8 mouse cellular contexts compared by ENCODE assay signal in the genomic region with DNA sequence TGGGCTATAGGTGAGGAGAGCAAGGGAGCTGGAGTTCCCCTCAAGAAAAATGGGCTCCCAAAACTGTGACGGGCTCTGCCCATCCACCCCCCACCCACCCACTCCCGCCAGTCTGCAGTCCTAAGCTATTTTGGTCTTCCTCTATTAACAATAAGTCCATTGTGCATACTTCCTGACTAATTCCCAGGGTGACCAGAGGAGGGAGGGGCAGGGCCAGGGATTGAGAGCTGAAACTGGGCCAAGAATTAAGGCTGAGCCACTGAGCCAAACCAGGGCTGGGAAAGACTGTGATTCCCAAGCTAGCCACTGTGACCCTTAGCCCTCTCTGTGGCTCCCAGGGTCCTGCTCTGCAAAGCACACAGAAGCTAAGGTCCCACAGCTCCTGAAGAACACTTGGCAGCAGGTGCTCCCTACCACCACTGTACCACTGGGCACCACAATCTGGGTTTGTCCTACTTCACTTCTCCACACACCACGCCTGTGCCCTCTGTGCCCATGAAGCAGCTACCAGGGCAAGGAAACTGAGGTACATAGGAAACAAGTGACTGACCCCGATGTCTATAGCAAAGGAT.
DNase-seq lines count a peak whose midpoint lies in the region; ATAC-seq and TF ChIP-seq lines count a peak whose summit lies in the region.

No protein-coding gene starts in this region.

- 70% methylated on average over 4 of the region's 4 CpGs for WGBS in midbrain, embryonic 10.5 days
- WGBS in midbrain, embryonic 11.5 days = 59% methylated on average over 4 of the region's 4 CpGs
- WGBS in heart, embryonic 12.5 days = 57% methylated on average over 4 of the region's 4 CpGs
- WGBS in kidney, postnatal 0 days = 67% methylated on average over 4 of the region's 4 CpGs
- 51% methylated on average over 4 of the region's 4 CpGs for WGBS in small intestine, adult 2 months

- peak overlapping the region; percentile 10; the same call in 1 of the 2 replicates for H3K27ac ChIP-seq in midbrain, embryonic 10.5 days (replicated peaks)
- H3K27ac ChIP-seq in midbrain, embryonic 11.5 days (ENCODE audit: low read depth, low read length) = no peak overlapping the region
- H3K27ac ChIP-seq in heart, embryonic 12.5 days (ENCODE audit: poor library complexity, severe bottlenecking) = no peak overlapping the region; the same call in 1 of the 2 replicates
- H3K27ac ChIP-seq in kidney, postnatal 0 days = 0 out of 2 replicates have a peak overlapping the region, but pooled peaks have one; percentile 36
- 0 out of 2 replicates have a peak overlapping the region, but pooled peaks have one; percentile 8 for H3K27ac ChIP-seq in small intestine, adult 2 months (ENCODE audit: insufficient read depth, low read depth, low read length)

- no peak overlapping the region for H3K4me3 ChIP-seq in midbrain, embryonic 10.5 days
- H3K4me3 ChIP-seq in midbrain, embryonic 11.5 days (ENCODE audit: low read depth, low read length) = no peak overlapping the region
- no peak overlapping the region for H3K4me3 ChIP-seq in heart, embryonic 12.5 days
- H3K4me3 ChIP-seq in kidney, postnatal 0 days (replicated peaks; ENCODE audit: low read depth, low read length) = no peak overlapping the region
- H3K4me3 ChIP-seq in small intestine, adult 2 months (ENCODE audit: low read depth, low read length) = no peak overlapping the region

- peaks cover 10% of the 10 kb centered on the region for H3K4me1 ChIP-seq in midbrain, embryonic 10.5 days
- peaks cover 2% of the 10 kb centered on the region; the same call in 1 of the 2 replicates for H3K4me1 ChIP-seq in midbrain, embryonic 11.5 days (ENCODE audit: control insufficient read depth, insufficient read depth, low read length)
- H3K4me1 ChIP-seq in heart, embryonic 12.5 days (replicated peaks) = peaks cover 22% of the 10 kb centered on the region
- H3K4me1 ChIP-seq in kidney, postnatal 0 days (replicated peaks; ENCODE audit: insufficient read depth, low read length) = 0 out of 2 replicates have a peak, but pooled peaks cover 4% of the 10 kb centered on the region
- H3K4me1 ChIP-seq in small intestine, adult 2 months (ENCODE audit: control insufficient read depth, insufficient read depth, insufficient read length, low read length) = peaks cover 3% of the 10 kb centered on the region

- ATAC-seq in midbrain, embryonic 11.5 days (ENCODE audit: low FRiP score) = no peak
- peak; percentile 56 for ATAC-seq in heart, embryonic 12.5 days (ENCODE audit: insufficient number of reproducible peaks, low FRiP score)
- peak; percentile 29; the same call in 1 of the 2 replicates for ATAC-seq in kidney, postnatal 0 days (replicated peaks; ENCODE audit: low FRiP score, low read depth)

- H3K9me3 ChIP-seq in midbrain, embryonic 10.5 days (replicated peaks) = no peaks in the 10 kb centered on the region
- H3K9me3 ChIP-seq in midbrain, embryonic 11.5 days (ENCODE audit: control insufficient read depth, low read length) = no peaks in the 10 kb centered on the region
- H3K9me3 ChIP-seq in heart, embryonic 12.5 days (replicated peaks) = no peaks in the 10 kb centered on the region
- no peaks in the 10 kb centered on the region for H3K9me3 ChIP-seq in kidney, postnatal 0 days (replicated peaks; ENCODE audit: low read length)

- no peak for TF ChIP-seq POLR2A in small intestine, adult 2 months (IDR thresholded peaks at IDR 0.05; ENCODE audit: low read depth, low read length)

- H3K4me2 ChIP-seq in midbrain, embryonic 11.5 days = no peak overlapping the region
- H3K4me2 ChIP-seq in heart, embryonic 12.5 days = no peak overlapping the region
- no peak overlapping the region for H3K4me2 ChIP-seq in kidney, postnatal 0 days (ENCODE audit: low read length)

- no peaks in the 10 kb centered on the region for H3K36me3 ChIP-seq in midbrain, embryonic 10.5 days
- H3K36me3 ChIP-seq in midbrain, embryonic 11.5 days (ENCODE audit: control insufficient read depth, insufficient read depth, low read length) = no peaks in the 10 kb centered on the region
- no peaks in the 10 kb centered on the region for H3K36me3 ChIP-seq in heart, embryonic 12.5 days
- H3K36me3 ChIP-seq in kidney, postnatal 0 days (ENCODE audit: insufficient read depth, low read length) = no peaks in the 10 kb centered on the region
- no peaks in the 10 kb centered on the region for H3K36me3 ChIP-seq in small intestine, adult 2 months (ENCODE audit: control insufficient read depth, insufficient read depth, low read length)

- peaks cover 6% of the 10 kb centered on the region for H3K27me3 ChIP-seq in midbrain, embryonic 10.5 days (ENCODE audit: low read depth, poor library complexity, severe bottlenecking)
- no peaks in the 10 kb centered on the region; the same call in 1 of the 2 replicates for H3K27me3 ChIP-seq in midbrain, embryonic 11.5 days (ENCODE audit: control insufficient read depth, insufficient read depth, low read length)
- no peaks in the 10 kb centered on the region for H3K27me3 ChIP-seq in heart, embryonic 12.5 days (replicated peaks)
- no peaks in the 10 kb centered on the region for H3K27me3 ChIP-seq in kidney, postnatal 0 days (ENCODE audit: insufficient read depth, low read length)
- no peaks in the 10 kb centered on the region for H3K27me3 ChIP-seq in small intestine, adult 2 months (ENCODE audit: control insufficient read depth, insufficient read depth, low read length)

- DNase-seq in midbrain, embryonic 10.5 days (ENCODE audit: low spot score) = no peak
- DNase-seq in midbrain, embryonic 11.5 days (ENCODE audit: low spot score, missing footprints) = no peak
- DNase-seq in kidney, postnatal 0 days (ENCODE audit: low spot score) = peak; percentile 65
- DNase-seq in thymus, postnatal 0 days (ENCODE audit: low spot score) = no peak
- no peak for DNase-seq in frontal cortex, postnatal 14 days (ENCODE audit: low spot score in 2 of 2)
- no peak for DNase-seq in yolk sac, embryonic 10.5 days (ENCODE audit: low spot score)

- peak; percentile 48 for TF ChIP-seq CTCF in kidney, postnatal 0 days (IDR thresholded peaks at IDR 0.05; ENCODE audit: low read depth)
- no peak for TF ChIP-seq CTCF in small intestine, adult 2 months (IDR thresholded peaks at IDR 0.05; ENCODE audit: extremely low read depth, insufficient read length, insufficient replicate concordance, low read depth, low read length)

- H3K9ac ChIP-seq in midbrain, embryonic 11.5 days (ENCODE audit: low read length) = no peak overlapping the region
- H3K9ac ChIP-seq in heart, embryonic 12.5 days = peak overlapping the region; percentile 7; the same call in 1 of the 2 replicates
- no peak overlapping the region for H3K9ac ChIP-seq in kidney, postnatal 0 days (ENCODE audit: low read depth, low read length)

Comparison
In these comparisons a context has a peak if more than half of its experiments do, and no peak if none do; other contexts are left out.
1. H3K27ac ChIP-seq: peak in midbrain, embryonic 10.5 days (single experiment), kidney, postnatal 0 days (single experiment) and small intestine, adult 2 months (single experiment); none in midbrain, embryonic 11.5 days (single experiment) and heart, embryonic 12.5 days (single experiment).